Mouse (Mus musculus) liver, embryonic 16.5 days (tissue): ENCODE data around the gene Pim1. TPM values are rescaled to one million over a fixed set of nuclear protein-coding genes. Genes with fewer than 3 reads are reported as not detected.

Source experiments
- ATAC-seq: fragments of 200-750 bp; cut with Nextera tagmentation; 2 replicates; pipeline ENCODE4 v1.8.0; 2017; ENCODE audit warnings: low read depth, mild to moderate bottlenecking, moderate number of reproducible peaks, moderate library complexity
- H3K27ac ChIP-seq: fragments of 300-500 bp; sonication (generic); 2 replicates; pipeline ENCODE4 v1.5.1; 2014; ENCODE audit warnings: mild to moderate bottlenecking, low read length
- H3K27me3 ChIP-seq: fragments of 300-500 bp; sonication (generic); 2 replicates; pipeline ENCODE4 v1.6.1; 2014; ENCODE audit warnings: low read depth, low read length, mixed read lengths; ENCODE audit not compliant: control insufficient read depth, insufficient read depth
- H3K36me3 ChIP-seq: fragments of 300-500 bp; sonication (generic); 2 replicates; pipeline ENCODE4 v1.6.1; 2014; ENCODE audit warnings: mild to moderate bottlenecking; ENCODE audit not compliant: control insufficient read depth, insufficient read depth
- H3K4me1 ChIP-seq: fragments of 300-500 bp; sonication (generic); 2 replicates; pipeline ENCODE4 v1.6.1; 2014; ENCODE audit warnings: low read depth, low read length, mixed read lengths; ENCODE audit not compliant: control insufficient read depth
- H3K4me2 ChIP-seq: fragments of 300-500 bp; sonication (generic); 2 replicates; pipeline ENCODE4 v1.6.1; 2014; ENCODE audit warnings: low read depth, low read length, mixed read lengths
- H3K4me3 ChIP-seq: fragments of 300-500 bp; sonication (generic); 2 replicates; pipeline ENCODE4 v1.5.1; 2014; ENCODE audit warnings: low read depth, mild to moderate bottlenecking, low read length
- H3K9ac ChIP-seq: fragments of 300-500 bp; sonication (generic); 2 replicates; pipeline ENCODE4 v1.6.1; 2014; ENCODE audit warnings: low read depth, low read length
- H3K9me3 ChIP-seq: fragments of 300-500 bp; sonication (generic); replicated peaks from 2 replicates; pipeline ENCODE4 v1.6.1; 2016; ENCODE audit warnings: low read length; ENCODE audit not compliant: control insufficient read depth
- WGBS: fragments of 180-500 bp; shearing (Covaris S2); extraction: QIAGEN DNeasy Blood & Tissue Kit; methylation state at CpG from one replicate; pipeline ENCODE4 v1.1.7; 2014; ENCODE audit not compliant: insufficient replicate concordance; 5-methylcytosine and 5-hydroxymethylcytosine counted together
- polyA plus RNA-seq: library from polyadenylated mRNA; unstranded; fragments of >200 nt; fragmentation: Nextera tagmentation; extraction: Ambion mirVana; gene quantifications from 2 replicates; pipeline ENCODE4 v1.2.1, GENCODE M21; 2015

Pim1 gene
- polyA plus RNA-seq, 1 experiment from 2014 or later, result 74.7 TPM

GRCm38 (mm10) chr17:29542831-29543690 lies 52.5 kb downstream of the Pim1 start:
- ATAC-seq, result no peak
- WGBS, result 71% methylated on average over 19 of the region's 19 CpGs
- Histone ChIP-seq H3K9ac (no peak overlapping the region), H3K36me3 (no peaks in the 10 kb centered on the region), H3K27ac (no peak overlapping the region), H3K27me3 (no peaks in the 10 kb centered on the region), H3K4me1 (no peaks in the 10 kb centered on the region), H3K4me2 (no peak overlapping the region), H3K9me3 (no peaks in the 10 kb centered on the region), H3K4me3 (no peak overlapping the region)

DNA sequence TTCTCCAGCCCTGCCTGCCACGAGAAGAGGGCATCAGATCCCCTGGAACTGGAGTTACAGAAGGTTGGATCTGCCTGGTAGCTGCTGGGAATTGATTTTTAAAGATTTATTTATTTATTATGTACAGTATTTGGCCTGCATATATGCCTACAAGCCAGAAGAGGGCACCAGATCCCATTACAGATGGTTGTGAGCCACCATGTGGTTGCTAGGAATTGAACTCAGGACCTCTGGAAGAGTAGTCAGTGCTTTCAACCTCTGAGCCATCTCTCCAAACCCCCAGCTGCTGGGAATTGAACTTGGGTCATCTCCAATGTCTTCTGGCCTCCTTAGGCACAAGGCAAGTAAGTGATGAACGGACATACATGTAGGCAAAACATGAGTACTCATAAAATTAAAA lies 53.5 kb downstream of the Pim1 start:
- Histone ChIP-seq H3K9me3 (no peaks in the 10 kb centered on the region), H3K9ac (no peak overlapping the region), H3K27me3 (no peaks in the 10 kb centered on the region), H3K4me2 (no peak overlapping the region), H3K4me1 (no peaks in the 10 kb centered on the region; the same call in 1 of the 2 replicates), H3K27ac (no peak overlapping the region), H3K4me3 (no peak overlapping the region), H3K36me3 (no peaks in the 10 kb centered on the region)
- 58% methylated on average over 2 of the region's 2 CpGs for WGBS
- no peak for ATAC-seq

GRCm38 (mm10) chr17:29545241-29545640 lies 54.7 kb downstream of the Pim1 start:
- Histone ChIP-seq H3K27ac (no peak overlapping the region), H3K4me3 (no peak overlapping the region), H3K36me3 (no peaks in the 10 kb centered on the region), H3K9ac (no peak overlapping the region), H3K4me2 (no peak overlapping the region), H3K4me1 (peaks cover 4% of the 10 kb centered on the region), H3K9me3 (no peaks in the 10 kb centered on the region), H3K27me3 (no peaks in the 10 kb centered on the region)
- no peak for ATAC-seq
- WGBS, result 81% methylated on average over 5 of the region's 5 CpGs

Other genes starting within 250 kb of the Pim1 start
- 70.1 and 76.8 TPM in 2 replicates for gene Ppil1, start 226.6 kb upstream of the Pim1 start, polyA plus RNA-seq
- gene BC004004, start 222.0 kb upstream of the Pim1 start, polyA plus RNA-seq, result 82.1 and 90.5 TPM in 2 replicates
- gene Pi16, start 173.1 kb upstream of the Pim1 start, polyA plus RNA-seq, result 2.0 and 2.6 TPM in 2 replicates
- gene Mtch1, start 142.8 kb upstream of the Pim1 start, polyA plus RNA-seq, result 33.3 and 48.5 TPM in 2 replicates
- gene Fgd2, start 129.8 kb upstream of the Pim1 start, polyA plus RNA-seq, result 7.7 and 8.1 TPM in 2 replicates
- gene Gm17657, start 58.9 kb downstream of the Pim1 start, polyA plus RNA-seq, result not detected in 2 replicates
- 2.7 TPM in 2 replicates for gene Tbc1d22b, start 59.0 kb downstream of the Pim1 start, polyA plus RNA-seq
- 0.22 TPM in 1 of 2 replicates, not detected in the other for gene Tmem217, start 61.6 kb downstream of the Pim1 start, polyA plus RNA-seq
- 30.5 and 33.7 TPM in 2 replicates for gene Rnf8, start 124.0 kb downstream of the Pim1 start, polyA plus RNA-seq
- gene Gm28043, start 124.1 kb downstream of the Pim1 start, polyA plus RNA-seq, result 1.3 TPM in 2 replicates
- gene Cmtr1, start 169.8 kb downstream of the Pim1 start, polyA plus RNA-seq, result 58.4 and 62.0 TPM in 2 replicates
- gene Ccdc167, start 226.3 kb downstream of the Pim1 start, polyA plus RNA-seq, result 6.8 and 7.3 TPM in 2 replicates